Mouse (Mus musculus): Measurements from ENCODE around the gene Ifnlr1. TPM values are rescaled to one million over a fixed set of nuclear protein-coding genes. Genes with fewer than 3 reads are reported as not detected.

Gene Ifnlr1
- total RNA-seq, 2 experiments from 2014 or later, result 0.23 to 0.35 TPM

DNA sequence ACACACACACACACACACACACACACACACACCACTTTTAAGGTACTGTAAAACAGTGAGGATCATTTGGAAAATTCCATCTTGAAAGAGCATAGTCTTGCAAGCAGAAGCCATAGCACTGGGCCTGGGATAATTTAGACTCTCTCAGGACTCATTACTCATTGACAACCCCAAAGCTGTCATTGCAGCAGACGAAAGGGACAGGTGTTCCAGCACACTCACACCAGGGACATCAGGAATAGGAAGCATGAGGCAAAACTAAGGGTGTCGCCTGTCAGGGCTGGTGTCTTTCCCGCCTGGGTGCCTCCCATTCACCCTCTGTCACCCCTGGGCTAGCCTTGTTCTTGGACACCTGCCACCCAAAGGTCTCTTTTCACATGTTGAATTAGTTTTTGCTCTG lies 50.8 kb downstream of the Ifnlr1 start:
- no peak for DNase-seq
- intact Hi-C loops (cut with DNase I), result no loop called here

DNA sequence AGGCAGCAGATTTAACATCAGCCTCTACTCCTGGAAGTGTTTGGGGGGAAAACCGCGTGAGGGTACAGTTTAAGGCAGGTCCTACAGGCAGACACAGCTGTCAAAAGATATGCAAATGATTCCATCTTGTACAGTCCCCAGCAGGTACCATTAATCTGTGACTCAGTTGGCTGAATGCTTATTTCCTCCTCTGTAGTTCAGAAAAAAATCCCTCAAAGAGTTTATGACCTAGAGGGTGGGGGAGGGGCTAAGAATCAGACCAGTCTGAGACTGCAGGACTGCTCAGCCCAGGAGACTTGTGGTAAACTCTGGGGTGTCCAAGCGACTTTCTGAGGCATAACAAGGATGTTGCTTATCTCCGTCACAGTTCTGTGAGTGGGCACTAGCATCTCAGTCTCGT lies 52.1 kb downstream of the Ifnlr1 start:
- intact Hi-C loops (cut with DNase I), result no loop called here
- no peak for DNase-seq

DNA sequence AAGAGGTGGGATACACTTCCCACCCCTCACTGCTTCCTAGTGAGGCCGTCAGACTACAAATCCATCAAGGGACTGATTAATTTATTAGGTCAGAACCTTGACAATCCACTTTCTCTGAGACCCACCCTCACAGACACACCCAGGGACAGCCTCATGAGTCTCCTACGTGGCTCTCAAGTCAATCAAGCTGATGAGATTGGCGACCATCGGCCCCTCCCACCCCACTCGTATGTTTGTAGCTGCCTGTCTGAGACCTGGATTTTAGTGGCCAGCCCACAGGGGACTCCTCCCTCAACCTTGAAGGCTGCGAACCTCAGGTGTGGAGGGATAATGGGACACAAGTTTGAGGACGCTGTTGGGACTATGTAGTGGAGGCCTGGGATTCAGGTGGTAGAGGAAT lies 53.1 kb downstream of the Ifnlr1 start:
- DNase-seq, result no peak
- intact Hi-C loops (cut with DNase I), result no loop called here

DNA sequence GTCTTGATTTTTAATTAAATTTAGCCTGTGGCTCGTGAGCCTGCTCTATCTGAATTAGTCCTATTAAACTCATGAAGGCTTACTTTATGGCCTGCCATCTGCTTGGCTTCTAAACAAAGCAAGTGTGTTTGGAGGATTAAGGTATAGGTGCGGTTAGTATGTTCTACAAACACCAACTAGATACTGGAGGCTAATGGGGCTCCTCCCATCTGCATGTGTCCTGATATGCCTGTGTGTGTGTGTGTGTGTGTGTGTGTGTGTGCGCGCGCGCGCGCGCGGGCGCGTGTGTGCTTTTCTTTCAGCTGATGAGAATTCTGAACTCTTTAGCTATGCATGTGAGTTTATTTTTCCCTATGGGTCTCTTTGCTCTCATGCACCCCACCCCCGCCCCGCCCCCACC lies 53.6 kb downstream of the Ifnlr1 start:
- intact Hi-C loops (cut with DNase I), result no loop called here
- no peak for DNase-seq

DNA sequence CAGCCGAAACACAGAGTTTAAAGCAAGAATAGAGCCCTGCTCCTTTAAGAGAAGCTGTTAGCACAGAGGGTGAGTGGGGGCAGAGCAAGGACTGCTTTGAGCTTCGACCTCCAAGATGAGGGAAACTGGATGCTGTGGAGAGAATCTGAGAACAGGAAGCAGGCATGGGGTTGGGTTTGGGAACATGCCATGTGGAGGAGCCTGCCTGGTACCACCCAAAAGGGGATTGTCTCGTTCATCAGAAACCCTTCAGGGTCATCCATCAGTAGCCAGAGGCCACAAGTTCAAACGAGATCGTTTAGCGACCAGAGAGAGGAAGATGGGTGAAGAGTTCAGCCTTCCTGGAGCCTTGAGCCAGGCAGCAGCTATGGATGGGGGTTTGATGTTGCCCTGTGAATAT lies 57.4 kb downstream of the Ifnlr1 start:
- no peak for DNase-seq
- intact Hi-C loops (cut with DNase I), result no loop called here

DNA sequence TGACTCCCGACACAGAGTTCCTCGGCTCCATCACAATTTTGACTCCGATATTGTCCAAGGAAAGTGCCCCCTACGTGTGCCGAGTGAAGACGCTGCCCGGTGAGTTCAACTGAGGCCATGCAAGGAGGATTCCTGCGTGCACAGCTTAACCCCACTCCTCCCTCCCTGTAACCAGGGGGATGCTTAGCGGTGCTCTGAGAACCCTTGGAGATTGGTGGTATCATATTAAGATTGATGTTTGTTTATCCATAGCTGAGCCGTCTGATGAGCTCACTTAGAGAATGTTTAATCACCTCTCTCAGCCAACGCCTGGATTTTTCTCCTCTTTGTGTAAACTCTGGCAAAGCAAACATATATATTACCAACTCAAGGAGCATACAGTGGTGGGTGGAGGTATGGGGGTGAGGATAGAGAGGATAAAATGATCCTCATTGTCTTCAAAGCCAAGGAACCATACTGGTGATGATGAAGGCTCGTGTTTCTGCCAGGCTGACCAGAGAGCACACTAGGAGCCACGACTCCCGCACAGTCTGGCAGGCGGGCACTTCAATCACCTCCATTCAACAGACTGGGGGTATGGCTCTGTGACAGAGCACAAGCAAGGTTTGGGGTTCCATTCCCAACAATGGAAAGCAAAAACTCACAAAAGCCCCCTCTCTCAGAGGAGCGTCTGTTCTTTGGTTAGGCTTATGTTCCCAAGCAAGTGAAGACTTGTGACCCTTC lies 58.8 kb downstream of the Ifnlr1 start:
- intact Hi-C loops (cut with DNase I), result no loop called here
- no peak for DNase-seq

DNA sequence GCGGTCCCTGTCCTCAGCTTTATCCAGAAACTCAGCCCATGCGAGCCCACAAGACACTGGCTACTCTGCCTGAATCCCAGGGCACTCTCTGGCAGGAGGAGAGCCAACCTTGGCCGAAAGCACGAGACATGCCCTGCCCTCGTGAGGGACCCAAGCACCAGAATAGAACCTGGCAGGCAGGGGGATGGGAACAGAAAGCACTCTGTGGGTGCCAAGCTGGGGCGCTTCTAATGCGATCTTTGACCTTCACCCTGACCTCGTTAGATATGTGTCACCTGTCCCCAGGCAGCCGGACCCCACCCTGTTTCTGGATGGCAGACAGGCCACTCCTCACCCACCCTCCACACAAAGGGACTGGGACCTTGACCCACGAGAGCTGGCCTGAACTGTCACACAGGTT lies 59.5 kb downstream of the Ifnlr1 start:
- intact Hi-C loops (cut with DNase I), result no loop called here
- DNase-seq, result no peak

DNA sequence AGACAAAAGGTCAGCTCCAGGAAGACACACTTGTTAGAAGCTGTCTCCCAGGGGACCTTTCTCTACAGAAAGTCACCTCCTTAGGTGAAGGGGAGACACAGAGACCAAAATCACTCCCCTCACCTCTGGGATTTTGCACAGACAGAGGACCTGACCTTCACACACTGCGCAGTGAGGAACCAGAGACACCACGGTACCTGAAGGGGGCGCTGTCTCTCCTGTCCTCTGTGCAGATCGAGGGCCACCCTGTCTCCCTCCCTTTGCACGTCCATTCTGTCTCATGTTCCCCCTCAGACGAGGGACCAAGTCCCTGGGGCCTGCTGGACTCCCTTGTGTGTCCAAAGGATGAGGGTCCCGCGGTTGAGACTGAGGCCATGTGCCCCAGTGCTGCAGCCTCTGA lies 64.8 kb downstream of the Ifnlr1 start:
- DNase-seq, result no peak
- intact Hi-C loops (cut with DNase I), result no loop called here

DNA sequence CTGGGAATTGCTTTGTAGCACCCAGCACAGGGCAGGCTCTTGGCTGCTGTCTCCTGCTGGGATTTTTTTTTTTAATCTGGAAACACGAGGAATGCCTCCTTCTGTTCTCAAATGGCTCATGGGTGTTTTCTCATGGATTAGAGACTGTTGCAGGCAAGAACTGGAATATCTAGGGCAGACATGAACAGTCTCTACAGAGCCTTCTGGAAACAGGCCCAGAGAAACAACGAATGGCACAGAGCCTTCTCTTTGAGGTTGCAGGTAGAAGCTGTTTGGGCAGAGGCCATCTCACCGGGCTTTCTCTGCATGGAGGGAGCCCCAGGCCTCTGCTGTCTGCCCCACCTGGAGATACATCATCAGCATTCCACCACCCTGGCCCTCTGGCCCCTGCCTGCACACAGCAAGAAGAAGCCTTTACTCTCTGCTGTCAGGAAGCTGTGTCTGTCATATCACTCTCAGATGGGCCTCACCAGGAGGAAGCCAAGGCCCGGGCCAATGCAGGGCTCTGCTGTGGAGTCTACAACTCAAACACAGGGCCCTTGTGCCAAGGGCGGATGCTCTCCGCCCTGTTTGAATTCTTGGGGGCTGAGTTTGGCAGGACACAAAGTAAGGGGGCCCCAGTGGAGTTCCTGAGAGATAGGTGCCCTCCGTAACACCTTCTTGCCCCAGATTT lies 66.2 kb downstream of the Ifnlr1 start:
- DNase-seq, result no peak
- intact Hi-C loops (cut with DNase I), result no loop called here

DNA sequence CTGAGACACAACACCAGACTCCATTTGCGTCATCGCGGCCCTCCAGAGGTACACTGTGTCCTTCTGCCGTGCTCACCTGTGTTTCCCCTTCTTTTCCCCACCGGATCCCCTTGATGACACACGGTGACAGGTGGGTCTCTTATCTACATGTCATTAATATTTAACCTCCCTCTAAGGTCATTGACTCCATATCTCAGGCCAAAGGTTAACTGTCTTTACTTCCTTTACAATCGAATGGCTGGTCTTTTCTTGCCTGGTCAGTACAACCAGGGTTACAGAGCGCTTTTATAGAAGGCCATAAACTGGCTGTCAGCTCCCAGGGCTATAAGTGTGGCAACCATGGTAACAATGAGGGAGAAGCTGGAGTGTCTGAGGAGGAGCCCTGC lies 66.7 kb downstream of the Ifnlr1 start:
- no peak for DNase-seq
- intact Hi-C loops (cut with DNase I), result no loop called here

Other genes with a start within 250 kb of the Ifnlr1 start
- not detected for gene Stpg1, start 191.5 kb upstream of the Ifnlr1 start, total RNA-seq (2021)
- gene Nipal3, start 191.2 kb upstream of the Ifnlr1 start, total RNA-seq (2021), result 10 to 100 TPM; 12.7 to 16.3 TPM
- under 1 TPM; 0.08 to 0.20 TPM for gene Grhl3, start 112.7 kb upstream of the Ifnlr1 start, total RNA-seq (2021)
- gene Il22ra1, start 41.9 kb downstream of the Ifnlr1 start, total RNA-seq (2021), result not detected
- 10 to 100 TPM; 23.1 to 57.4 TPM for gene Myom3, start 73.4 kb downstream of the Ifnlr1 start, total RNA-seq (2021)
- gene Srsf10, start 169.5 kb downstream of the Ifnlr1 start, total RNA-seq (2021), result 10 to 100 TPM; 23.7 to 23.9 TPM
- 10 to 100 TPM; 25.4 to 31.2 TPM for gene Pnrc2, start 187.6 kb downstream of the Ifnlr1 start, total RNA-seq (2021)
- gene Cnr2, start 209.1 kb downstream of the Ifnlr1 start, total RNA-seq (2021), result under 1 TPM; 0.07 to 0.08 TPM
- gene Fuca1, start 234.4 kb downstream of the Ifnlr1 start, total RNA-seq (2021), result 10 to 100 TPM; 16.4 to 18.7 TPM